Mouse (Mus musculus): ENCODE results near the gene Gm20521.
"Not testable (repeated sequence)": the region's sequence is repeated elsewhere in the genome, so short reads cannot be mapped to it uniquely, and the experiment has no call there.

Gm20521 gene

GRCm38 (mm10) chr14:54937361-54938182 is 54.3 kb downstream of the Gm20521 start:
- DNase-seq: no peak

DNA sequence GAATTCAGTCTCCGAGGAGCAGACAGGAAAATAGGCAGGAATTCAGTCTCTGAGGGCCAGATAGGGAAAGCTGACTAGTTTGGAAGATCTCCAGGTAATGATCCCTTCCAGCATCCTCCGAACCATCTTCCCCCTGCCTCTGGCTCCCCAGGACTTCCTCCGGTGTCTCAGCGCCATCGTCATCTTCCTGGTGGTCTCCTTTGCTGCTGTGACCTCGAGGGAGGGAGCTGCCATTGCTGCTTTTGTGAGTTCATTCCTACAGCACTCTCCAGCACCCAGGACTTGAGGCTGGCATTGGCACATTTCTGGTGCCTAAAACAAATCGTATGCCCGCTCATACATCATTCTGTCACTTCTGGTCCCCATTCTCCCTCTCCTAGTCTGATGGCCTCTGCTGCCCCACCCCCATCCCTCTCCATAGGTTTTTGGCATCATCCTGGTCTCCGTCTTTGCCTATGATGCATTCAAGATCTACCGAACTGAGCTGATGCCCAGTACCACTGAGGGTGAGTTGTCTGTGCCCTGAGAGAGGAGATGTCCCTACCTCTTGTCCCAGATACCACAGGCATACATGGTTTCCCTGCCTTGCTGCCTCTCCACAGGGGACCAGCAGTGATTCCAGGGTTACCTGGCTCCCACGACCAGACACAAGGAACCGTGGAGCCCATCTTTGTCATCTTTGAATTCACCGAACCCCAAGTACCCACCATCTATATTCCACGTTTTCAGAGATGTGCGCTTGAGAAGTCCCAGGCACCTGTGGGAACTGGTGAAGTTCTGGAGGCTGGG is 55.4 kb downstream of the Gm20521 start:
- DNase-seq: no peak

DNA sequence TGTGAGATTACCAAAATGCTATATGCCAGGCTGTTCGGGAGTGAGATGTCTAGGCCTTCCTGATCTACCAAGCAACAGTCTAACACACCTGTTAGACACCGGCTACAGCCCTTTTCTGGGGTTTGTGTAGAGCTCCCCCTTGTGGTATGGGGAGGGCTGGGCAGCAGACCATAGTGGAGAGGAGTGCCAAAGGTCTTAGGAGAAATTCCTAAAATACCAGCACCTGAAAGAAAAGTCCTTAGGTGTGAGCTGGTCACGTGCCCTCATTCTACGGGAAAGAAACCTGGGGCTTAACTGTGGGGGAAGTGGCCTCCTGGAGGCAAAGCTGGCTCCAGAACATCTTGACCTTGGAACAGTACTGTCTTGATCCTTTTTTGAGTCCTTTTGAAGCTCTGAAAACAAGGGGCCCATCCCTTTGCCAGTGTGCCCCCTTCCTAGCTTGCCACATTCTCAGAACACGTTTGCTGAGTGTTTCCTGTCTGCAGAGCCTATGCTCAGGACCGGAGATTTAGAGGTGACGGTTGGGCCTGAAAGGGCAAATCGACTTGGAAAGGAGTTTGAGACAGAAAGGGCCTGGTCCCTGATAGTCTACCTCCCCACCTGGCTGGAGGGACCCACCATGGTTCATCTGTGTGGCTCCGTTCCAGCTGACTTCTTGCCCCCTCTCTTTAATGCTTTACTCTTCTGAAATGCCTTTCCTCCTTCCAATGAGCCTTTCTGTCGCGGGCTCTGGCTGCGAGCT is 56.4 kb downstream of the Gm20521 start:
- peak; percentile 39 for DNase-seq

DNA sequence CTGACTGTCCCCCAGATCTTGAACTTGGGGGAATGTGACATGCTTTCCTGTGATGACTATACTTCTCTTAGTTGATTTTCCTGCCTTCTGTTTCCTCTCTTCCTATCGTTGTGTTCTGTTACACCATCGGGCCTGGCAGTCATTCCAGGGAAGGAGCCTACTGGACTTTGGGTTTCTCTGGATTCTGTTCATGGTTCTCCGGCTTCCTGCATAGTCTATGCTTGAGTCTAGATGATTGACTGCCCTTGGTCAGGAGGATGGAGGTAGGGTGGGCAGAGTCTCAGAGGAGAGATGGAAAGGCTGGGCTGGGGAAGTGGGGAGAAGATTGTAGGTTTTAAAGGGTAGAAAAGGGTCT is 56.9 kb downstream of the Gm20521 start:
- DNase-seq: no peak

DNA sequence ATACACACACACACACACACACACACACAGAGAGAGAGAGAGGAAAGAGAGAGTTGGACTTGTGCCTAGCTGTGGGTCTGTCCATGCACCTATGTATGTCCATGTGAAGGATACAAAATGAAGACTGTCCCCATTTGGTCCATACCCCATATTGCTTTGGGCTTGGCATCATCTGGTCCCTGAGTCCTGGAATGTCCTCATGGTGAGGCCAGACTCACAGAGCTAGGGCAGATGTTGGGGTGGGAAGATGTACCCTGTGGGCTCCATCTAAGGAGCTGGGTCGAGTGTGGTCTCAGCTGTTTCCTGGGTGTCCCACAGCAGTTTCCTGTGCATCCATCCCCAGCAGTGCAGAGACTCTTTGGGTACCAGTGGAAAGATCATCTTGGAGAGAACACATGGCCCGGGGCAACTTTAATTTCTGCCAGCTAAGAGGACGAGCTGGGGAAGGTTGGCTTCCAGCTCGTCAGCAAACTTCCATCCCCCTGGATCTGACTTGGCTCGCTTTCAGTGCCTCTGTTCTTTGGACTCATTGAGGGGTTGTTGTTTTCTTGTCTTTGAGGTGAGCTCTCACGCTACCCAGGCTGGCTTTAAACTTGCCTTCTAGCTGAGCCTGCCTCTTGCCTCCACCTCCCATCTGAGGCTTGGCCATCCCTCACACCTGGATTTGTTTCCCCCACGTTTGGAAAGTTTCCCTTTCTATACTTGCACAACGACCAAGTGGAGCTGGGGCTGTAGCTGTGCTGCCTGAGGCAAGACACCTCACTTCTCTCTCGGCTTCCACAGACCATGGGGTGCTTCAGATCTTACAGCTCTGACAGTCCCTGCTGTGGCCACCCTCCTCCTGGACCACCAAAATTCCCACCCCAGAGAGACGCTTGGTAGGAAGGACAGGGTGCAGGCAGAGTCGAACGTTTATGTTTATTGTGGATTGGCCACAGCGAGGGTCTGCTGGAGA is 58.1 kb downstream of the Gm20521 start:
- DNase-seq: no peak

GRCm38 (mm10) chr14:54942479-54942878 is 59.2 kb downstream of the Gm20521 start:
- DNase-seq: no peak

GRCm38 (mm10) chr14:54943971-54944370 is 60.7 kb downstream of the Gm20521 start:
- no peak for DNase-seq

GRCm38 (mm10) chr14:54944939-54945338 is 61.7 kb downstream of the Gm20521 start:
- DNase-seq: no peak

DNA sequence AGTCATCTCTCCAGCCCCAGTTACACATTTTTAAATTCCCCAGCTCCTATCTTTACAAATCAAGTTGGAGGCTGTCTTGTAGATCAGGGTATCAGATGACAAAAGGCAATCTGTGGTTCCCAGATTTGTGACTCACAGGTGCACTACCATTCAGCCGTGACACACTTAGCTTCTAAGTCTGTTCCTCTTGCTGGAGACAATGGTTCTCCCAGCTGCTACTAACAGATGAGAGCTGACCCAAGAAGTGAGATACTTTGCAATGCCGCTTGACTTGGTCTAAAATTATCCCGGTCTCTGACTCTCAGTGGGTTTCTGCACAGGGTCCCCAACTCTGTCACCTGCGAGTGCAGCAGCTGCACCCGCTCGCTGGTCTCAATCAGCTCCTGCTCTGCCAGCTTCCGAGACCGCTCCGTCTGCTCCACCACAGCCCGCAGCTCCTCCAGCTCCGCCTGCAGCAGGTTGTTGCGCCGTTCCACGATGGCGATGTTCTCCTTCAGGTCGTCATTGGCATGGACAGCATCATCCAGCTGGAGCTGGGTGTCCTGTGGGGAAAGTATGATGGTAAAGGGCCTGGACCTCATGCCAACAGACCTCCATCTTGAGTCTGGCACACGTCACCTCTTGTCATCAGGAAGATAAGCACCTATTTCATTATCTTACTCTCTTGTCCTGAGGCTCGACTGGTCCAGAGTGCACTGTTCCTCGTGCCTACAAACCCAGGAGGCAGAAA is 62.9 kb downstream of the Gm20521 start:
- no peak for DNase-seq

- not testable (repeated sequence) for DNase-seq
Observed at GRCm38 (mm10) chr14:54947008-54947407, 63.8 kb downstream of the Gm20521 start.

All from right cerebral cortex, adult 18-20 months (tissue).